Mouse (Mus musculus) left cerebral cortex, adult 18-20 months (tissue): ENCODE results near the gene Slc26a5. TPM values are rescaled to one million over a fixed set of nuclear protein-coding genes. Genes with fewer than 3 reads are reported as not detected.

Experiments
- DNase-seq, 2 experiments: peaks; one replicate each; pipeline ENCODE4 v3.0.0; 2021 to 2022; ENCODE audit warnings: low spot score in 2 of 2, mixed read lengths in 1 of 2
- total RNA-seq, 2 experiments: library from RNA; stranded (reverse); gene quantifications; 2 replicates each; pipeline ENCODE4 v1.2.3; 2021

Gene Slc26a5
- total RNA-seq, 2 experiments from 2014 or later, result 0.30 to 0.77 TPM

DNA sequence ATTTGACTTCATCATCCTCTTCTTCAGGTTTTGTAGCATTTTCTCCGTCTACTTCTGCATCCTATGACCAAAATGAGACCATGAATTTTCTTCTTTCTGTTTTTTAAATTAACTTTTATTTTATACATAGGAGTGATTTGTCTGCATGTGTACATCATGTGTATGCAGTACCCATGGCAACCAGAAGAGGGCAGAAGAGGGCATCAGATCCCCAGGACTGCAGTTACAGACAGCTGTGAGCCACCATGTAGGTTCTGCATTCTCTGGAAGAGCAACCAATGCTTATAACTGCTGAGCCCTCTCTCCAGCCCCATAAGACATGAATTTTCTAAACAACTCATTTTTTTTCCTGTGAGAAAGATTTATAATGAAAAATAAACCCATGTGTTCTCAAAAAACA lies 51.4 kb downstream of the Slc26a5 start:
- DNase-seq, result peak; percentile 13 to 32

DNA sequence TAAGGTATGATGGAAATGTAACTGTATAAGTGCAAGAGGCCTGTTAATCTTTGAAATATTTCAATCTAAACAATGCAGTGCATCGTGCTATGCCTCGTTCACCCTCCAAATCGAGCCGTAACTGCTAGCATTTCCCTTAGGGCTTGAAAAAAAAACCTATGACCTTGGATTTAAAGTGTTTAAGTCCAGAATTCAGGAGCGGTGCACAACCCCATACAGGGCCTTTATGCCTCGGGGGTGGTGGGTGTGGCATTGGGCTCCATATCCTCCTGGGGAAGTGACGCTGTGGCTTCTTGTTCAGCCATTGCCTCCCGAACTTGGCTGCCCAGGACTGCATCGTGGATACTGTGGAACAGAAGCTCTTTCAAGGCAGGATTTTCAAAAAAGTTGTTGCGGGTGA lies 54.5 kb downstream of the Slc26a5 start:
- no peak for DNase-seq

DNA sequence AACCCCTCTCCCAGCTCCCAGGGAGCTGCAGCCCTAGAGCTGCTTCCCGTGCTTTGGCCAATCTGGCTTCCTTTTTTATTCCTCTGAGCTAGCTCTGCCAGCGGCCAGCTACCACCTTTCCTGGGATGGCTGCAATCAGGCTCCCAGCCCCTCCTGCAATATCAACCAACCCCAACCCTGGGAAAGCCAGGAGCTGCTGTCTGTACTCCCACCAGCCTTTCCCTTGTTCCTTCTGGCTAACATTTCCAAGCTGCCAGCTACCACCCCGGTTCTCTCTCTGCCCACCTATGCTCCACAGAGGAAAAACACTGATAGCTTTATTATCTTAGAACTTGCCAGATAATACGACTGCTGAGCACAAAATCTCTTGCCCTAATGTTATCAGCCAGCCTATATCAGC lies 60.6 kb downstream of the Slc26a5 start:
- DNase-seq, result peak in 1 of 2 experiments; percentile 9

DNA sequence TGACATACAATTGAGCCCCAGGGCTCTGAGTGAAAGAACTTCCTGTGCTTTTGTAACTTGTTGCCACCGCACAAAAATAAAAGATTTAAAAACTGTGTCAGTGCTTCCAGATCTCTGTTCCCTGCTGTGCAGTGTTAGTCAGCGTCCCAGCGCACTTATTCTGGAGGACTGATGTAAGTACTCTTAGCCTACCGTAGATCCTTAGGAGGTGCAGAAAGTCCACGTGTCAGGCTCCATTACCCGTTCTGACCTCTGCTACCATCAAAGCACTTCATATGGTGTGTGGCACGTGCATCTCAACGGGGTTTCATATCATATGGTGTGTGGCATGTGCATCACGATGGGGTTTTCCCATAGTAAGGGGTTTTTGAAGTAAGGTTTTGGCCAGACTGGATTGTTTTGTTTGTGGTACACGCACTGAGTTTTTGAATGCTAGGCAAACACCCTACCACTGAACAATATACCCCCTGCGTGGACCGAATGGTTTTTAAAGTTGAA lies 61.7 kb downstream of the Slc26a5 start:
- no peak for DNase-seq

DNA sequence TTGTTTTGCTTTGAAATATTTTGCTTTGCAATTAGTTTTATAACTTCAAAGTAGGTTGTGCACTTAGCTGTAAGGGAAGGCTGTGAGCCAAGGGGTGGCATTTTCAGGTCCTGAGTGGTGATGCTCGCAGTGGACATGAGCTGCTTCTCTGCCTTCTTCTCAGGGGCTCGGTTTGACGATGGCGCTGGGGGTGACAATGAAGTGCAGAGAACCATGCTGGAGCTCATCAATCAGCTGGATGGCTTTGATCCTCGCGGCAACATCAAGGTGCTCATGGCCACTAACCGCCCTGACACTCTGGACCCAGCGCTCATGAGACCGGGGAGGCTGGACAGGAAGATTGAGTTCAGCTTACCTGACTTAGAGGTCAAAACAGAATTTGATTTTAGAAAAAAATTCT lies 62.5 kb downstream of the Slc26a5 start:
- no peak for DNase-seq

GRCm38 (mm10) chr5:21792166-21792565 lies 73.2 kb downstream of the Slc26a5 start:
- DNase-seq, result no peak

DNA sequence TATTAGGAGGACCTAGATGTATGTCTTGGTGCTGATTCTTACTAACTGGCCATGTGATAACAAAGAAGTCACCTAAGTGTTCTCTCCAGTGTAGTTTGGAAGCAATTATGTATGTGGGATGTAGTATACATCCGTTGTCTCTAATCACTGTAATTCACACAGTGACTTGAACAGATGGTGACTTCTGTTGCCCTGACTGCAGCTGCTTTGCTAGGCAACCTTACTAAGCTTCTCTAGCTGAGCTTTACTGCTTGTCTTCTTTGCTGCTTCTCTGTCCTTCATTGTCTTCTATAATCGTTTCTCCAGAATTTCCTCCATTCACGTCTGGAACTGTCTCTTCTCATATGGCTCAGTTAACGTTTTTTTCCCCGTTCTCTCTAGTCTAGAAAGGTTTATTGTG lies 76.3 kb downstream of the Slc26a5 start:
- no peak for DNase-seq

DNA sequence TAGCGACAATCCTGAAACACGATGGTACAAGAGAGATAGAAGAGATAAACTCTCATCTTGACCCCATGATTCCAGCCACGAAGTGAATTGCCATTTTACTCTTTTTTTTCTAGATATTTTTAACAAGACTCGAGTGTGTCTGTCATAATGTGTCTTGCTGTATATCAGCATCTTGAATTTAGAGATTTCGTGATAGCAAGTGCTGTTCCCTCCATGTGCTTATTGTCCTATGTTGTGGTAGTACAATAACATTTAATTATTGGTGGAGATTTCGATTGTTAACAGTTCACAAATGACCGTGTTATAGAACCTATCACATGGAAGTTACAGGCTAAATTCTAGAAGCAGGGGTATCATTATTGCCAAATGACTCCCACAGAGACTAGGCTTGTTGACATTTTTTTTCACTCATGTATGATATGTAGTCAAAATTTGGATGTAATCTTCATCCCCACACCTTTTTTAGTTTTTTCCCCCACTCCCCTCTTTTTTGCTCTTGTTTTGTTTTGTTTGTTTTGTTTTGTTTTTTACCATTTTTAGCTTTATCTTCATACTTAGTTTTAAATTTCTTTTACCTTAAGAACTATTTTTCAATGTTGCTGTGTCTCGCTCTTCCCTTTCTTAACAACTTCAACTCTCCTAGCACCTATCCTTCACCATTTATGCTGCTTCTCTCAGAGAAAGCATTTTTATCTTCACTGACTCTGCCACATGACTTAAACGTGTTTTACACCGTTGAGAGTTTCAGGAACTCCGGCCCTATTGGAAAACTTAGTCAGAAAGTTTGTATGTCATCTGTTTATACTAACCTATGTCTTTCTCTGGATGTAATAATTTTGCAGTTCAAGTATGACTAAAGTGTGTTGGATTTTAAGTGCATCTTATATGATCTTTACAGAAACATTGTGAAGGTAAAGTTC lies 78.0 kb downstream of the Slc26a5 start:
- no peak for DNase-seq

DNA sequence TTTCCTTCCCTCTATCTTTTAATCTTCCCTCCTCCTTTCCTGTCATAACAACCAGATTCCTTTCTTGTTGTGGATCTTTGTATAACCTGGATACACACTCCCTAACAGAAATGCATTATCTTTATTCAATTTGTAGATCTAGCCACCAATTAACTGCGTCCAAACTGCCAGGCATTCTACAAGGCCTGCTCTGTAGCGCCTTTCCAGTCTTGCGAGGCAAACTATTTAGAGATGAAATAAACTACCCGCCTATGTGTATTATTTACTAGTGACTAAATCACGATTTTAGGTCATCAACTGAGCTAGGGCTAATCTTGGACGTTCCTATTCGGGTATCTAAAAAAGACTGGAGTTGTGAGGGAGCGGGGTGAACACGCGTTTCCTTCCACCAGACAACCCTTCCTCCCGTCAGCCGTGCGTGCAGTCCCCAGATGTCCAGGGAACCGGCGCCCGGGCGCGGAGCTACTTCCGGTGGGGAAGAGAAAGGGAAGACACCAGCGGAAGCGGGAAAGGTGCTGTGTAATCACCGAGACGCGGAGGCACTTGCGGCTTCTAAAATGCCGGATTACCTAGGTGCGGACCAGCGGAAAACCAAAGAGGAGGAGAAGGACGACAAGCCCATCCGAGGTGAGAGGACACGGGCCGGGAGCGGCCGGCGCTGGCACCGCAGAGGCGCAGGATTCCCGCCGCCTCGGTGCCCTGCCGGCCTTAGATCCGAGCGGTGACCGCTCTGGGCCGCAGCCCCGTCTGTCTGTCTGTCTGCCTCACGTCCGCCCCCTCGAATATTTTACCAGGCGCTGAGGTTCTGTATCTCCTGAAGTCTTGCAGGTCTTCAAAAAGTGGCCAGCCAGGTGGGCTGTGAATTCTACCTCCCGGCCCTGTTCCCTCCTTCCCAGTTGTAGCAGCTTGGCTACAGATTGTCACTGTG lies 78.9 kb downstream of the Slc26a5 start:
- DNase-seq, result peak; percentile 94 to 95

GRCm38 (mm10) chr5:21785776-21786175 lies 79.6 kb downstream of the Slc26a5 start:
- DNase-seq, result no peak

DNA sequence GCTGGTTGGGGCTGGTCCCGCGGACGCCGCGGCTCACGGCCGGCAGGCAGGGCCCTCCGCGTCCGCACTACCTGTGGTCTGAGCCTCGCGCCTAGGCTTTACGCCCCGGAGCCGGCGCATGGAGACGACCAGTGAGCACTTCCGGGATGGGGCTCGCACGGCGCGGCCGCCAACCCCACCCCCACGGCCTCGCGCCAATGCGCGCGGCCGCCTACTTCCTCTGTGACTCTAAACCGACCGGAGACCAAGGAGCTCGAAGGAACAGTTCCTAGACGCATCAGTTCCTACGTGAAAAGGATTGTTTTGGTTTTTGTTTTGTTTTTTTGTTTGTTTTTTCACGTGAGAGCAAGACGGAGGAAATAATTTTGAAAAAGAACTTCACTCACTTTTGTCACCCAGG lies 80.4 kb downstream of the Slc26a5 start, which contains the start of the genes Dnajc2 and Psmc2:
Gene Dnajc2, minus strand, starts transcription at position 199 of the 400 bp plus-strand sequence.
Gene Psmc2, plus strand, starts transcription at position 231 of the 400 bp plus-strand sequence.
- peak; percentile 83 to 92 for DNase-seq

DNA sequence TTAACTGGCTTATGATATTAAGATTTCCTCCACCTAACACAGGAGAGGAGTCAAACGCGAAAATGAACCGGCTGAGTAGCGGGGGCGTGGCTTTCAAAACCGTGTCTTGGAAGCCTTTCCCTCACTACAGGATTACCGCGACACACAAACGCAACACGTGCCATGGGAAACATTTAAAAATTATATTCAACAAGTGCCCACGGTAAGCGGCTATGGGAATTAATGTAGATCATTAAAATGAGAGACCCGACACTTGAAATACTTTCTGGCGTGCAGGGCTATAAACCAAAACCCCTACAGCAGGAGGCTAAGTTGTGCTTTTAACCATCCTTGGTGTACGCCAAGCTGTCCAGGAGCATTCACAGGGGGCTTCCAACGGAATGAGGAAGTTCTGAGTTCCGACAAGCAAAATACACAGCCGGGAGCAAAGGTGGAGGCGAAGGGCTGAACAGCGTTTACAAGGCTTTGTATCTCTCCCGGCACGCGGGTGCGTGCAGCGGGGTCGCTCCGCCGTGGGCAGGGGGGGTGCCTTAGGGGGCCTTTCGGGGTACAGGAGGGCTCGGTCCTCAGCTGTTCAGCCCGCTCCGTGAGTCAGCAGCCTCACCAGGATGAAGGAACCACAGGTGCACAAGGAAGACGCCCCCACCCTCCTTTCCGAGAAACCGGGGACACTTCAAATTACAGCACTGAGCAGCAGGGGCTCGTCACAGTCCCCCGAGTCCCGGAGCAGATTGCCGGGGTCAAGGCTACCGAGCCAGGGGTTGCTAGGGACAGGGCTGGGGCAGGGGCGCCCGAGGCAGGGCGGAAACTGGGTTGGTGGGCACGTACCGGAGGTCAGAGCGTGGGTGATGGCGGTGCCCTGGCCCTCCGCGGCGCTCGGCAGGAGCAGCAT lies 81.0 kb downstream of the Slc26a5 start:
- peak in 1 of 2 experiments; percentile 9 for DNase-seq

DNA sequence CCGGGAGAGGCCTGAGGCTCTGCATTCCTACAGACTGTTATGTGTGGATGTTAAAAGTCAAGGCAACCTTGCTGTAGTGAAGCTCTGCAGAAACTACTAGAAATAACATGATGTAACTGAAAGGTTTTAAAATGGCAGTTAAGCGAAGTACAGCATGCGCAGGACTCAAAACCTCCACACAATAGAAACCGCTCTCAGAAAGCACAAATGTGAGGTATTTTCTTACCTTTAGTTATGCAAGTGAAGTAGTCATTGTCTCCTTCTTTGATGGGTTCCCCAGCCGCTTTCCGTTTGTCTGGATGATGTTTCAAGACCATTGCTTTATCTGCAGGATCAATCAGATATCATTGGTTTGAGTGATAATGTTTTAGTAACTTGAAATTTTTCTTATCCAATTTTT lies 88.9 kb downstream of the Slc26a5 start:
- DNase-seq, result no peak

GRCm38 (mm10) chr5:21769841-21770240 lies 95.6 kb downstream of the Slc26a5 start:
- DNase-seq, result no peak

GRCm38 (mm10) chr5:21768506-21768905 lies 96.9 kb downstream of the Slc26a5 start:
- no peak for DNase-seq

Other genes starting within 250 kb of the Slc26a5 start
- gene Fbxl13, start 220.0 kb downstream of the Slc26a5 start, total RNA-seq, result under 1 TPM; 0.16 to 0.28 TPM
- gene Armc10, start 219.8 kb downstream of the Slc26a5 start, total RNA-seq, result 10 to 100 TPM; 22.2 to 24.5 TPM
- 10 to 100 TPM; 16.0 to 16.4 TPM for gene Napepld, start 164.2 kb downstream of the Slc26a5 start, total RNA-seq
- 10 to 100 TPM; 74.5 to 77.2 TPM for gene Pmpcb, start 128.5 kb downstream of the Slc26a5 start, total RNA-seq
- 10 to 100 TPM; 35.0 to 35.5 TPM for gene Dnajc2, start 80.4 kb downstream of the Slc26a5 start, total RNA-seq
- gene Psmc2, start 80.3 kb downstream of the Slc26a5 start, total RNA-seq, result 100 to 1,000 TPM; 112 to 118 TPM